Mouse (Mus musculus) heart, adult 8-10 months (tissue): ENCODE results near the gene Col27a1. TPM values are rescaled to one million over a fixed set of nuclear protein-coding genes. Genes with fewer than 3 reads are reported as not detected.
A peak's percentile ranks its signal among the peaks of the same experiment; 100 is the strongest.

ENCODE experiments used
- DNase-seq: peaks from one replicate; pipeline ENCODE4 v3.0.0; 2022; ENCODE audit warnings: low spot score
- total RNA-seq, 4 experiments: library from RNA; stranded (reverse); gene quantifications; 2 replicates each; pipeline ENCODE4 v1.2.4; 2022

Col27a1 gene
- total RNA-seq, result 1 to 10 TPM; 1.1 to 1.5 (median 1.4) TPM

DNA sequence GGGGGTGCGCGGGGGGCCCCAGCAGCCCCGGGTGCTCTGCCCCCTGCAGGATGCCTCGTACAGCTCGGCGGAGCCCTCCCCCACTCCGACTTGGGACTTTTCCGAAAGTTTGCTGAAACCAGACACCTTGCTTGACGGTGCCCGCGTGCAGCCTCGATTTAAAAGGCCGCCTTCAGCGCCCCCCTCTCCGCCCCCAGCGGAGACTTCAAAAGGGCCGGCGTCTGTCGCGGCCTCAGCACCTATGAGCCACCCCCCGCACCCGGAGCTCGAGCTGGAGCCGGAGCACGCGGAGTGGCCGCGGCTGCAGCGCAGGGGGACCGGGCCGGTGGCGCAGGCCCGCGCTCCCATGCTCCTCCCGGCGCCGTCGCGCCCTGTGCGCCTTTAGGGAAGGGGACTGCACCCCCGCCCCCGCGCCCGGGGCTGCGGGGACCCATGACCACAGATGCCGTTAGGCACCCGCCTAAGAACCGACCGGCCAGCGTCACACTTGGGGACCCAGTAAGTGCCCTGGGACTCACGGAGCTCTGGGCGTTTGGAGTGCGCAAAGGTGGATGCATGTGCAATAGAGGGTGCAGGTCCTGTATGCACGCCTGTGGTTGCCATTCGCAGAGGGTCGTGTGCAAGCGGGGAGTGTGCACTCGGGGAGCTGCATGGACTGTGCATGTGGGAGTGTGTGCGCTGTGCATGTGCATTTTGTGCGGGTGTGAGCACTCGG lies at the start of gene Col27a1:
Gene Col27a1 (plus strand): TSS at position 98 of the 715 bp plus-strand sequence.
- DNase-seq, result no peak

GRCm38 (mm10) chr4:63165636-63166035 lies 48.2 kb upstream of the Col27a1 start:
- no peak for DNase-seq

DNA sequence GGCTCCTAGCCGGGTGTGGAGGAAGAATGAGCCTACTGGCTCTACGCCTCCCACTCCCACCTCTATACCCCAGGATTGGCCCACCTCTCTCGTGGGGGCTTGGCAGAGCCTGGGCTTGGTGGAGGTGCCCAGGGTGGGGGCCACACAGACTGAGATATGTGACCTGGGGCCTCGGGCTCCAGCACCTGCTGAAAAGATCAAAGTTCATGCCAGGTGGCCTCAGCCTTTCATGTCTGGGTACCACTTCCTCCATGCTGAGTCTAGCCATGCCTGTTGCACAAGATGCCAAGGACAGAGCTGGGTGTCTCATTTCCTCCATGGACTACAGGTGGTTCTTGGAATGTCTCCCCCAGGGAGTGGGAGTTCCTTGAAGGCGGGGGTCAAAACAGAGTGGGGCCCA lies 47.5 kb upstream of the Col27a1 start:
- no peak for DNase-seq

GRCm38 (mm10) chr4:63170061-63170460 lies 43.7 kb upstream of the Col27a1 start:
- DNase-seq, result no peak

DNA sequence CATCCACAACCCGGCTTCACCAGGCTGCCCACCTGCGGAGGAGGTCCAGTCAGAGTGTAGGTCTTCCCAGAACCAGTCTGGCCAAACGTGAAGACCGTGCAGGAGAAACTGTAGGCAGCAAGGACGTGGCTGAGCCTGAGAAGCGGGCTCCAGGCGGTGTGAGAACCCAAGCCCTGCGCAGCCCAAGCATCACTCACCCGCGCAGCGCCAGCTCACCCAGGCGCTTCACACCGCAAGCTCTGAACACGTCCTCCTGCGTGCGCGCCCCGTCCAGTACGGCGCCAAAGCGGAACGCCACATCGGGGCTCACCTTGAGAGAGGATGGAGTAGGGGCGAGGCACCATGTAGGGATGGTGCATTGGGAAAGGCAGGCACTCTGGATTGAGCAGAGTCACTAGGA lies 42.7 kb upstream of the Col27a1 start:
- DNase-seq, result no peak

DNA sequence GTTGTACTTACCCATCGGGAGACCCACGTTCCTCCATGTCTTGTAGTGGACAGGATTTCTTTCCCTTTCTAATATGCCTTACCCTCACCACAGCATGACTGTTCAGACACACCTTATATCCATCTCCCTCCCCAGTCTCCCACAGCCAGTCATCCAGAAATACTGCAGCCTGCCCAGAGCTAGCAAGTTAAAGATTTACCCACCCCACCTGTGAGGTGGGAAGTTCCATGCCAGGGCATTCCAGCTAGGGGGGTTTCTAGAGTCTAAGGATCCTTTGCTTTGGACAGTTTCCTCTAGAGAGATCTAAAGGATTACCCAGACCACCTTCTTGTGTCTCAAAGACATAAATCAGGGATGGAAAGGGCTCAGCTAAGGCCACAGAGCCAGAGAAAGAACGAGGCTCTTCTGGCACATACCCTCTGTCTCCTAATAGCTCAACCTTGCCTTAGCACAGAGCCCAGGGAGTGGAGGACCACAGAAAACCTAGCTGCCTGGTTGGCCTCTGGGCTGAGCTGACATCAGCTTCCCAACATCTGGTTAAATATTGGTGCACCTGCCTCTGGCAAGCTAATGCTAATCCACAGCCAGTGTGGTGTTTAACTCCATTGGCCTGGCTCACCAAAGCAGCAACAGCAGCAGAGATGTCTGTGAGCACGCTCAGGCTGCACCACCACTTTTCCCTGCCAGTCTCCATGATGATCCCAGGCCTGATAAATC lies 41.7 kb upstream of the Col27a1 start, which contains the start of gene Kif12:
Gene Kif12 (minus strand): TSS at position 163 of the 717 bp plus-strand sequence.
- no peak for DNase-seq

DNA sequence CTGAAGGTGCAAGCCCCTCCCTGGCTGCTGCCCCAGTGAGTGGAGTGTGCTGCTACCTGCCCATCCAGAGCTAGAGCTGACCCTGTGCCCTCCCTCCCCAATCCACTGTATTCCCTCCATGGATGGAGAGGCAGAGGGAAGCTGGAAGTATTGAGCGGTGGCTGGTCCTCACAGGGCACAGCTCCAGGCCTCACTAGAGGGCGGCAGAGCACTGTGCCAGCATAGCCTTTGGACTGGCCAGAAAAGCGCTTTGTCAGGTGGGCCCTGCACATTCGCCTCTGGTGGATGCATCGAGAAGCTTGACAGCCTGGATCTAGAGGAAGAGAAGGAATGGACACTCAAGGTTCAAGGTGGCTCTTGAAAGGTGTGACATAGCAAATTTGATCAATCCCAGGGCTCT lies 32.2 kb upstream of the Col27a1 start:
- peak; percentile 19 for DNase-seq

DNA sequence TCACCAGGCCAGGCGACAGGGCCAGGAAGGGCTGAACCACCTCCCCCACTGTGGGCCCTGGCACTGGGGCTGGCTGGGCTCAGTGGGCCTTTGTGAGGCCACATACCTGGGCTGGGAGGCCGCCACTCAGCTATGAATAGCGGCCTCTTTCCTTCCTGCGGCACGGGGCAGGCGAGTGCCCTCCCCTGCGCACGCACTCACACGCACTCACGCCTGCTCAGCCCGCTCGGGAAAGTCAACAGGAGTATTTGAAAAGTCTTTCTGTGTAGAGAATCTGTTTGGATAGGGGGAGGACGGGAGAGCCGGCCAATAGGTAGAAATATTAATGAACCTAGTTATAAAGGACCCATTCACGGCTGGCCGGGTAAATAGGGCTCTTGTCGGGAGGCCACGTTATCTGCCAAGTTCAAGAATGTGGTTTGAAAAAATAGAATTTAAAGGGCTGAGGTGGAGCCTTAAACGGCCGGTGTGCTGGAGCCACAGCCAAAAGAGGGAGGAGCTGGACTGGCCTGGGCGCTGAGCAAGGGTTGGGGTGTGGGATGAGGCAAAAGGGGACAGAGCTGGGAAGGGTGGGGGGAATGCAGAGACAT lies 27.4 kb upstream of the Col27a1 start:
- DNase-seq, result no peak

DNA sequence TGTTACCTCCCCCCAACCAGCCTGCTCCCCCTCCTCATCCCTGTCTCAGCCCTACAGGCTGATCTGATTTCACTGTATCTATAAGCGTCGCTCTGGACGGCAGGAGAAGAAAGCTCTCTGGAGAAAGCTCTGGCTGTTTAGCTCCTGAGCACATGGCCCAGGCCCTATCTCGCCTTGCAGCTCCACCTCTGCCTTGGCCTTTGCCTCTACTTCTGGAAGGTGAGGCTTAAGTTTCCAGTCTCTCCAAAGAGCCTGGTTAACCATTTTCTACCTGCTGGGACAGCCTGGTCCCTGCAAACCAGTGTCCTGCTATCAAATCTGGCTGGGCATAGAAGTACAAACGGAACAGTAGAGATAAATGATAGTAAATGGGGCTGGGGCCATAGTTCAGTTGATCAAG lies 22.2 kb upstream of the Col27a1 start:
- DNase-seq, result no peak

- DNase-seq, result no peak
Measured at GRCm38 (mm10) chr4:63194366-63194765, 19.4 kb upstream of the Col27a1 start.

DNA sequence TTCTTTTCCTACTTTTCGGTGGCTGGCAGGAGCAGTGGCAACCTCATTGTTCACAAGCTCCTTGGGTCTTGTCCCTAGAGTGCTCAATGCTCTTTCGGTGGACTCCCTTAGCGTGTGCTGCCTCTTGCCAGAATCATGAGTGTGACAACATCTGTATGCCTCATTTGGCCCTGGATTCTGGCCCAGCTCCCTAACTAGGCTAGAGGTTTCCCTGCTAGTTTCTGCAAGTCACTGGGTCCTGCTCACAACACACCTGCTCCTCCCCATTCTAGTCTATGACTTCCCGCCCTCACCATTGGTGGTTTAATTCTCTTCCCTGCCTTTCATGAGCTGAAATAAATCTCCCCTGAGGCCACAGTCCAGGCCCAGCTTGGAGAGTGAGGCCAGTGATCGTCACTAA lies 14.4 kb upstream of the Col27a1 start:
- DNase-seq, result no peak

GRCm38 (mm10) chr4:63203874-63204273 lies 9.9 kb upstream of the Col27a1 start:
- no peak for DNase-seq

DNA sequence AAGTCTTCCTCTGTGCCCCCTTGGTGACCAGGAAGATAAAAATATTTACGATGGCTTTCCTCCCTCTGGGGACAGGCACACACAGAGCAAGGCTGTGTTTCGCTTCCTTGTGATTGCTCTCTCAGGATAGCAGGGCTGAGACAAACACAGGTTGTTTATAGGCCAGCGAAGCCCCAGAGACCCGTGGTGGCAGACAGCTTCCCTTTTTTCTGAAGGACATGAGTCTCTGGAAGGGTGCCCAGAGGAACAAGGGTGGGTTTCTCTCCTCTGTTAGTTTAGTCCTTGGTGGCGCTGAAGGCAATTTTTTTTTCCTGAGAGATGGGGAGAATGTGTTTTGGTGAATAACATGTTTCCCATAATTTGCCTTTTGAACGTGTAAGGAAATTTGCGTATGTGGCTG lies 8.2 kb upstream of the Col27a1 start:
- DNase-seq, result no peak

- DNase-seq, result peak; percentile 62
Measured at GRCm38 (mm10) chr4:63215185-63215992, 1.6 kb downstream of the Col27a1 start.

DNA sequence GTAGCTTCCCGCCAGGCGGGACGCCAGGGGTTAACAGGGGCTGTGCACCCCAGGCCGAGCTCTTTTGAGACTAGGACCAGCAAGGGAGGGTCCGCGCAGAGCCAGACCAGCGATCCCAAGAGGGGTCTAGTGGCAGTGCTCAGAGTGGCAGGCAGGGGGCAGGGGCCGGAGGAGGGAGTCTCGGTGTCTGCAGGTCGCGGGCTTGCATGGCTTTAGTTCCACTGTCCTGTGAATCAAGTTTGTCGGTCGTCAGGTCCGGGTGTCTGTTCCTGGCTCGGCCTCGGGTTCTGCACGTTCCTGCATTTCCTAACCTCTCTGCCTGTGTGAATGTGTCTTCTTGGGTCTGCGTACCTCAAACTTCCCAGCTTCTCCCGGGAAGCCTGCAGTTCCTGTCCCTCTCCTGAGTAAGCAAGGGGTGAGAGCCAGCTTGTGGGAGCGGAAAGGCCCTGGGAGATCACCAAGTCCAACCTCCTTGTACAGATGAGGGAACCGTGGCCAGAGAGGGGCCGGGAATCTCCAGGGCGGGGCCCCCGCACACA lies 2.3 kb downstream of the Col27a1 start:
- DNase-seq, result no peak

- DNase-seq, result no peak
Measured at GRCm38 (mm10) chr4:63216566-63216965, 2.8 kb downstream of the Col27a1 start.

- DNase-seq, result no peak
Measured at GRCm38 (mm10) chr4:63217513-63217912, 3.7 kb downstream of the Col27a1 start.

- no peak for DNase-seq
Measured at GRCm38 (mm10) chr4:63219059-63219458, 5.3 kb downstream of the Col27a1 start.

DNA sequence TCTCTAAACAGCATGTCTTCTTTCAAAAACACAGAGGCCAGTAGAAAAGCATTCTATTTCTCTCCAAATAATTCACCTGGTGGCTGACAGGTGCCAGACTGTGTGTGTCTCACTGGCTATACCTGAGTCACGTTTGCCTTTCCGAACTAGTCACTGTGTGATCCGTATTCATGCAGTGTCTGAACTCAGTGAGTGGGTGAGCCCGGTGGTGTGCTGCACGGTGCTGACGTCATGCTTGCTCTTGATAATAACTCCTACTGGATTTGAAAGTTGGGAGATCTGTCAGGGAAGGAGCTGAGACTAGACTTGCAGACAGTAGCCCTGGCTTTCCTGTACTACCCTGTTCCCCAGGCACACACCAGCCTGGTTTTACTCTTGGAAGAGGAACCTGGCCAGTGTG lies 5.8 kb downstream of the Col27a1 start:
- no peak for DNase-seq

DNA sequence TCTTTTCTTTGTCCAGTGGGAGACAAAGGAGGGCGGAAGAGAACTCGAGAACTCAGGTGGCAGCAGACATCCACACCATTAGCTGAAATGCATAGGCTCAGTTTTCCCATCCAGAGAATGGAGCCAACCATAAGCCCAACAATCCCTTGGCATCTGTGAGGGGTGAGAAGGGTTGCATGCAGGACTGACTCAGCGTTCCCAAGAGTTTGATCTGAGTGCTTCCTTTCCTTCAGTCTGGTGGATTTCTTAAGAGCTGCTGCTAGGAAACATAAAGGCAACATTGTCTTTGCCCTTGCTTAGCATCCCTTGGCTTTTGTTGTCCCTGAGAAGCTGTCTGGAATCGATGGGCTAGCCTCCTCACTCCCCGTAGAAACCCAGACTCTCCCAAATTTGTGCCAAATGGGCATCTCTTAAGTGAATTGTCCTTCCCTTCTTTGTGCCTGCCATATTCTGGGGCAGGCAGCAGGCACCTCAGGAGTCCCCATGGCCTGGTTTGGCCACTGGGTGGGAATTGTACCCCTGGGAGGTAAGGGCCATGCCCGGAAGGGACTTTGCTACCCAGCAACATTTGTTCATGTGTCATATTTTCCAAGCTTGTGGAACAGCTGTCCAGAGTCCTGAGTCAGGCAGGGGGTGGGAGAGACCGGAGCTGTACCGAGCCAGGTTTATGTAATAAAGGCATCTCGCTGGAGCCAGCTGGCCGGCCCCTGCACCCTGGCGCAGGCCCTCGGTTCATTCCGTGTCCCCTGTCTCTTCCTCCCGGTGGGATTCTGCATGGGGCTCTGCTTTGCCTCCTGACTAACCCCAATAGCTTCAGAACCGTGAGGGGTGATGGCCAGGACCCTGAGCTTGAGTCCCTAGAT lies 7.5 kb downstream of the Col27a1 start:
- peak; percentile 67 for DNase-seq

GRCm38 (mm10) chr4:63222246-63222645 lies 8.4 kb downstream of the Col27a1 start:
- no peak for DNase-seq
